Mouse (Mus musculus) adrenal gland, postnatal 36 days (tissue): ENCODE data around the gene Slc35e4. TPM values are rescaled to one million over a fixed set of nuclear protein-coding genes. Genes with fewer than 3 reads are reported as not detected.
A peak's percentile ranks its signal among the peaks of the same experiment; 100 is the strongest.
"Not testable (repeated sequence)": the region's sequence is repeated elsewhere in the genome, so short reads cannot be mapped to it uniquely, and the experiment has no call there.

Experiments used
- DNase-seq, 2 experiments: peaks; one replicate each; pipeline ENCODE4 v3.0.0; 2021; ENCODE audit warnings: mixed read lengths in 1 of 2
- total RNA-seq, 2 experiments: library from RNA; stranded (reverse); gene quantifications; 2 replicates each; pipeline ENCODE4 v1.2.3; 2021

Gene Slc35e4
- total RNA-seq, 2 experiments from 2014 or later, result 5.5 to 7.2 TPM

DNA sequence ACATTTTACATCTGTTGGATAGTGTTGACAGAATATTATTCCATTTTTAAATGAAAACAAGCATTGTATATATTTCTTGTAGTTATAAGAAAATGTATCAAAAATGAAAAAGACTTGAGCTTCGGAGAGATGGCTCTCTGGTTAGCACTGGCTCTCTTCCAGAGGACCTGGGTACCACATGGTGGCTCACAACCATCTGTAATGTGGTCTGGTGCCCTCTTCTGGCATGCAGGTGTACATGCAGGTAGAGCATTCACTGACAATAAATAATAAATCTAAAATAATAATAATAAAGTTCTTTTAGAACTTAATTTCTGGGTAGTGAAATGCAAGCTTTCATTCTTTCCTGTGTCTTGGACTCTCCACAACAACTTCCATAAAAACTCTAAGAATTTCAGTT lies 4.3 kb upstream of the Slc35e4 start:
- DNase-seq, result peak in 1 of 2 experiments; percentile 46

GRCm38 (mm10) chr11:3913316-3914108 lies 952 bp downstream of the Slc35e4 start:
- DNase-seq, result peak; percentile 97 to 99

GRCm38 (mm10) chr11:3912875-3913271 lies 1.6 kb downstream of the Slc35e4 start:
- DNase-seq, result peak; percentile 40 to 54

- peak; percentile 64 to 71 for DNase-seq
Measured at GRCm38 (mm10) chr11:3912100-3912874, 2.2 kb downstream of the Slc35e4 start.

DNA sequence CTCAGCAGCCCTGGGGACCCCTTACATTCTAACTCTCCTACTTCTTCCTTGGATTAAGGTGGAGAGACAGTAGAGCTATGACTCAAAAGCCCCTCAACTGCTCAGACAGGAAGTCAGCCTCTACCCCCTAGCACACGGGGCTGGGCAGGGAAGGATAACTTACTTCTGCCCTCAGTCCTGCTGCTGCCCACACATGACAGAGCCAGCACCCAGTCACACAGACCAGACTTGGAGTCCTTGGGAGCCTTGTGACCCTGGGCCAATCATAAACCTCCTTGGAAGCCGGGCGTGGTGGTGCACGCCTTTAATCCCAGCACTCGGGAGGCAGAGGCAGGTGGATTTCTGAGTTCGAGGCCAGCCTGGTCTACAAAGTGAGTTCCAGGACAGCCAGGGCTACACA lies 3.0 kb downstream of the Slc35e4 start:
- DNase-seq, result not testable (repeated sequence)

- no peak for DNase-seq
Measured at GRCm38 (mm10) chr11:3910513-3911310, 3.8 kb downstream of the Slc35e4 start.

DNA sequence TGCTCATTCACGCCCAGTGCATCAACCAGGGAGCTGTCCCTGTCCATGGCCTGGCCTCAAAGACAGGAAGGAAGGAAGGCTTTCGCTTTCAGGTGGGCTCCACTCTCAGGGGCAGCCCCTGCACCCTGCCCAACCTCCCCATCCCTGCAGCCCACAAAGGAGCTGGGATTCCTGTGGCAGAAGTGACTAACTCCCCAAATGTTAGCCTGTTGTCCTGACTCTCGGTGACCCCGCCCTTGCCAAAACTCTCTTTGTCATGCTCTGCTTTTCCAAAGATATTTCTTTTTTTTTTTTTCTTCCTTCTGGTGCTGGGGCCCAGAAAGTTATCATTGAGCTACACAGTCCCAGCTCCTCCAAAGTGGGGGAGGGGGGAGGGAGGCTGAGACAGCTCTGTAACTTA lies 5.2 kb downstream of the Slc35e4 start:
- DNase-seq, result no peak

- DNase-seq, result peak; percentile 68 to 69
Measured at GRCm38 (mm10) chr11:3905446-3905845, 9.0 kb downstream of the Slc35e4 start.

GRCm38 (mm10) chr11:3904673-3905072 lies 9.8 kb downstream of the Slc35e4 start:
- no peak for DNase-seq

DNA sequence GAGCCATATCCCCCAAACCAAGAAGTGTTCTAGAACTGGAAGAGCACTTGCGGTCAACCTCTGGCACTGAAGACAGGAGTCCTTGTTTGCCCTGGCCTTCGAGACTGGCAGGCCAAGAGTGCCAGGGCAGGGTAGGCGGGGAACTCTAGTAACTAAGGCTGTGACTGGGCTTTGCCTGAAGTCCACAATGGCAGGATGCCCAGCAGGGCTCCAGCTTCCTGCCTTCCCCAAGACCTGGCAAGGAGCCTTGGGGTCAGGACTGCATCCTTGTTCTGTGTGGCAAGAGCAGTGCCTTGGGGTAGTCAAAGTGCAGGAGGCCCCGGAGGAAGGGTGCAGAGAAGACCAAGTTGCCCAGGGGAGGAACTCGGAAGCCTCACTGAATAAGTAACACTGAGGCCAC lies 11.4 kb downstream of the Slc35e4 start:
- peak; percentile 81 to 87 for DNase-seq

GRCm38 (mm10) chr11:3902516-3902915 lies 11.9 kb downstream of the Slc35e4 start:
- DNase-seq, result no peak

DNA sequence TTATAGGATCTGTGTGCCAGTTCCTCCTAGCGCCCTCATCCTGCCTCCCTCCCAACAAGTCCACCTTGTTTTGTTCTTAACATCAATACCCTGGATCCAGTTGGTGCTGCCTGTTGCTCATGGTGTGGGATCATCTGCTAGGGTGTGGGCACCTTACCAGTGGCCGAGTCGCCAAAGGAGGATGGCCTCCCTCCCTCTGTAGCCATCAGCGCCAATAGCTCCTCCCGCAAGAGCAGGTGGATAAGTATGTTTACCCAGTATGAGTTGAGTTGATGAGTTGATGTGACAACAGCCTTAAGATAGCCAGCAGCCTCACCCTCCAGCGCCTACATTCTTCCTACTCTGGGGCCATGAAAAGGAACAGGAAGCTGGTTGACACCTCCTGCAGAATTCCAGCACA lies 14.2 kb downstream of the Slc35e4 start:
- DNase-seq, result no peak

GRCm38 (mm10) chr11:3895933-3896332 lies 18.5 kb downstream of the Slc35e4 start:
- DNase-seq, result no peak

DNA sequence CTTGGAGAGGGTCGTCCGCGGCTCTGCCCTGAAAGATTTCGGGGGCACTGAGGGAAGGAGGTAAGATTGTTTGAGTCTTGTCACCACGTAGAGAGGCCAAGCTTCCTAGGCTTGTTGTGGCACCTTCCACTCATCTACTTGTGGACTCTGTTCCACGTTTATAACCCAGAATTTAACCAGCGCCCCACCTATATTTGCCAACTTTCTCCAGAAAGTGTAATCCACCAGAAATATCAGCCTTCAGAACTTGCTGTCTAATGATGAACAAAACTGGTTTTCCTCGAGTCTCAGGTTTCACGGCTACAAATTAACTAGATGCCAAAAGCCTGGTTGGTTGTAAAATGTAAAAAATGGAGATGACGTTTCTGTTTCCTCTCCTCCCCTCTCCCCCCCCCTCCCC lies 19.0 kb downstream of the Slc35e4 start:
- DNase-seq, result no peak

DNA sequence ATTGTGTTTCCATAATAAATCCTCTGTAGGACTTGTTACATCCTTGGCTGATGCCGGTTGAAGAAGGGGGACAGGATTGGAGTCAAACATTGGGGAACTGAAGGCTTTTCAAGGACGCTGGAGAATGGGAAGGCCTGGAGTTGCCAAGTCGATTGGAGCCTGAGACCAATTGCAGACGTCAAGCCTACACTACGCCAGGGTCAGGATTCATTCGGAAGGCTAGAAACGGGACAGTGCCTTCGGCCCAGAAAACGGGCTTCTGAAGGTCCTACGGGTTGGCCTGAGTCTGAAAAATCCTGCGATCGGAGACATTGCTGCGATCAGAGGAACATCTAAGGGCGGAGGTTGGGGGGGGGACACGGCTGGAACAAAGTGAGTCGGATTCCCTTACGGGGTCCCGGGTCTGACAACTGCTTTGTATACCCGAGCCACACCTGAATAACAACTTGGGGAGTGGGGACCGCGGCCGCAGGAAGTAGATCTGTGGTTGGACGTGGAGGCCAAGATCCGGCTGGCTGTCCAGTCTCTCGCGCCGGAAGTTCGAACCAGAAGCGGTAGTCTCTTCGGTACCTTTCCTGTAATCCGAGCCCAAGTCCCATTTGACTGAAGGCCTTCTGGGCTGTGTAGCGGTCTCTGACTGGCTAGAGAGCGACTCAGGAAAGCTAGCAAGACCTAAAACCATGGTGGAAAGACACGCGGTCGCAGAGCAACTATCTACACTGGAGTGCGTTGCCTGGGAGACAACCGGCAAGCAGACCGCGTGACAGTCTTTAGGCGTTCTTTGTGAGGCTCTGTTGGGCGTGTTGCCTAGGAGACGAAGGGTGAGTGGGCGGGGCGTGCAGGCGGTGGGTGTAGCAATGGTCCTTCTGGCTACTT lies 19.8 kb downstream of the Slc35e4 start, which contains the start of the genes 4921536K21Rik and Dusp18:
TSS of gene 4921536K21Rik (minus strand) at position 693 of the 876 bp plus-strand sequence.
TSS of gene Dusp18 (plus strand) at position 835 of the 876 bp plus-strand sequence.
- DNase-seq, result peak; percentile 95

DNA sequence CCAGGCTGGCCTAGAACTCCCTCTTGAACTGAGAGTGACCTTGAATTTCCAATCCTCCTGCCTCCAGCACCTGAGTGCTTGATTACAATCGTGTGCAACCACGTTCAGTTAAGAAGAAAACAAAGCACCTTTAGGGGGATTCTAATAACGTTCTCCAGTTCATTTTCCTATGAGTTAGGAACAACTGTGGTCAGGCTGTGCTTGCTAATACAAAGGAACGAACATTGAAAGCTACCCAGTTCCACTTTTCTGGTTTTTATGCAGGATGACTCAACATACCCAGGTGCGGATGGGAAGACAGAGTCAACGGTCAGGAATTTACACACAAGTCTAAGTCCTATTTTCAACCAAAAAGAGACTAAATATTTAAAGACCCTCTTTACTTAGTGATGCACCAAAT lies 20.5 kb downstream of the Slc35e4 start:
- DNase-seq, result no peak

GRCm38 (mm10) chr11:3887331-3887730 lies 27.1 kb downstream of the Slc35e4 start:
- peak; percentile 28 to 32 for DNase-seq

- no peak for DNase-seq
Measured at GRCm38 (mm10) chr11:3883711-3884110, 30.8 kb downstream of the Slc35e4 start.

DNA sequence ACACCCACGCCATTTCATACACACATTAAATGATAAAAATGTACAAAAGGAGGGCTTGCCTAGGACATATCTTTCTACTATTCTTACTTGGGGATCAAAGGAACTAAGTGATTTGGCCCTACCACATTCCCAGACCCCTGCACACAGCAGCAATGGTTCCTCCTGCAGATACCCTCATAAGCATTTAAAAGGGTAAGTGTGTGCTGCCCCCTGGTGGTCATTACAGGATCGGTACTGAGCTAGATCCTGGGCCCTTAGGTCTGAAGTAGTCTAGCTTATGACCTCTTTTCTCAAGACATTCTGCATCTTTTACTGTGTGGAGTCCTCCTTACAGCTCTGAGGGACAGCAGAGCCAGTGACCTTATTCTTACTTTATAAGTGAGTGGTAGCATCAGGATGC lies 34.6 kb downstream of the Slc35e4 start:
- peak; percentile 79 to 84 for DNase-seq

DNA sequence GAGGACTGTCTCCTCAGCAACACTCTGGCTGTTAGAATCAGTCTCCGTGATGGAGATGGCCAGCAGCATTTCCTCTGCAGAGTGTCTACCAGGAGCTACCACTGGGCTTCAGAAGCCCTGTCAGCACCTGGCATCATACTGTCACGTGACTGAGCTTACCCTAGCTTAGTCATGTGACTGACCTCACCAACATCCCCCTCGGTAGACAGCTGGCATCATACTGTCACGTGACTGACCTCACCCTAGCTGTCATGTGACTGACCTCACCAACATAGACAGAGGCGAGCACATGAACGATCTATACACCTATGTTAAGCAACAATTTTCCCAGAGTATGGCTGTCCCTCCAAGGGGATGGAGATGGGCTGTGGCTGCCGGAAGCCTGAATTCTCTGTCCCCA lies 35.8 kb downstream of the Slc35e4 start:
- no peak for DNase-seq

- DNase-seq, result no peak
Measured at GRCm38 (mm10) chr11:3876419-3876818, 38.0 kb downstream of the Slc35e4 start.
